8 mouse cellular contexts compared by ENCODE assay signal in genomic region chr19:5488878-5489571, GRCm38 (mm10). TPM values are rescaled to one million over a fixed set of nuclear protein-coding genes. Genes with fewer than 3 reads are reported as not detected.
DNase-seq lines count a peak whose midpoint lies in the region; ATAC-seq and TF ChIP-seq lines count a peak whose summit lies in the region.

No protein-coding gene starts in this region.

- peak; percentile 99 for DNase-seq in brain, adult 2 months (ENCODE audit: low read depth, low spot score)
- peak; percentile 99 for DNase-seq in kidney, postnatal 0 days (ENCODE audit: low spot score)
- peak; percentile 96 for DNase-seq in liver, embryonic 11.5 days (ENCODE audit: low spot score)
- DNase-seq in naive thymus-derived CD4-positive, alpha-beta T cell, adult 2 months (ENCODE audit: low read depth) = peak; percentile 96

- no peaks in the 10 kb centered on the region for H3K9me3 ChIP-seq in heart, embryonic 12.5 days (replicated peaks)
- H3K9me3 ChIP-seq in kidney, postnatal 0 days (replicated peaks; ENCODE audit: low read length) = no peaks in the 10 kb centered on the region
- no peaks in the 10 kb centered on the region for H3K9me3 ChIP-seq in liver, embryonic 11.5 days (ENCODE audit: control insufficient read depth, low read length)
- H3K9me3 ChIP-seq in stomach, embryonic 14.5 days (ENCODE audit: control insufficient read depth, low read depth, low read length) = no peaks in the 10 kb centered on the region

- H3K27ac ChIP-seq in heart, embryonic 12.5 days (ENCODE audit: poor library complexity, severe bottlenecking) = peak overlapping the region; percentile 100
- H3K27ac ChIP-seq in kidney, postnatal 0 days = peak overlapping the region; percentile 99
- peak overlapping the region; percentile 100 for H3K27ac ChIP-seq in liver, embryonic 11.5 days (ENCODE audit: low read depth, low read length)
- H3K27ac ChIP-seq in stomach, embryonic 14.5 days (ENCODE audit: low read length) = peak overlapping the region; percentile 99

- H3K36me3 ChIP-seq in C2C12 (ENCODE audit: control insufficient read depth, insufficient read depth) = peaks cover 43% of the 10 kb centered on the region
- peaks cover 45% of the 10 kb centered on the region for H3K36me3 ChIP-seq in heart, embryonic 12.5 days
- peaks cover 27% of the 10 kb centered on the region for H3K36me3 ChIP-seq in kidney, postnatal 0 days (ENCODE audit: insufficient read depth, low read length)
- H3K36me3 ChIP-seq in liver, embryonic 11.5 days (ENCODE audit: control insufficient read depth, insufficient read depth, low read length) = peaks cover 33% of the 10 kb centered on the region
- H3K36me3 ChIP-seq in stomach, embryonic 14.5 days (ENCODE audit: control insufficient read depth, insufficient read depth, low read length) = peaks cover 32% of the 10 kb centered on the region

- H3ac ChIP-seq in C2C12 (ENCODE audit: control insufficient read depth, insufficient read length, low read depth) = peak overlapping the region; percentile 67

- H3K79me2 ChIP-seq in C2C12 (ENCODE audit: control insufficient read depth, insufficient read depth) = peaks cover 57% of the 10 kb centered on the region

- peak overlapping the region; percentile 67 for H3K9ac ChIP-seq in heart, embryonic 12.5 days
- peak overlapping the region; percentile 49 for H3K9ac ChIP-seq in kidney, postnatal 0 days (ENCODE audit: low read depth, low read length)
- peak overlapping the region; percentile 74 for H3K9ac ChIP-seq in liver, embryonic 11.5 days (ENCODE audit: low read depth, low read length)
- peak overlapping the region; percentile 38; the same call in 1 of the 2 replicates for H3K9ac ChIP-seq in stomach, embryonic 14.5 days (replicated peaks; ENCODE audit: low read depth, low read length)

- ATAC-seq in erythroid progenitor cell, adult 5-6 weeks (replicated peaks; ENCODE audit: low FRiP score, poor library complexity, severe bottlenecking) = peak; percentile 67
- peak; percentile 88 for ATAC-seq in heart, embryonic 12.5 days (ENCODE audit: insufficient number of reproducible peaks, low FRiP score)
- ATAC-seq in kidney, postnatal 0 days (replicated peaks; ENCODE audit: low FRiP score, low read depth) = peak; percentile 77
- peak; percentile 80 for ATAC-seq in liver, embryonic 11.5 days (replicated peaks; ENCODE audit: low FRiP score)
- ATAC-seq in stomach, embryonic 14.5 days (ENCODE audit: insufficient number of reproducible peaks, insufficient read depth, low FRiP score, low read depth) = peak; percentile 87

- H3K79me3 ChIP-seq in C2C12 (ENCODE audit: low read depth) = peaks cover 35% of the 10 kb centered on the region

- peak overlapping the region; percentile 84 for H3K4me2 ChIP-seq in heart, embryonic 12.5 days
- peak overlapping the region; percentile 72 for H3K4me2 ChIP-seq in kidney, postnatal 0 days (ENCODE audit: low read length)
- peak overlapping the region; percentile 99 for H3K4me2 ChIP-seq in liver, embryonic 11.5 days
- H3K4me2 ChIP-seq in stomach, embryonic 14.5 days (replicated peaks; ENCODE audit: low read depth, low read length) = peak overlapping the region; percentile 51

- no peak for TF ChIP-seq CTCF in C2C12 (IDR thresholded peaks at IDR 0.05; ENCODE audit: control insufficient read depth, insufficient read depth, insufficient read length)
- peak; percentile 55 for TF ChIP-seq CTCF in kidney, postnatal 0 days (IDR thresholded peaks at IDR 0.05; ENCODE audit: low read depth)

- H3K27me3 ChIP-seq in C2C12 (ENCODE audit: control insufficient read depth, insufficient read depth, insufficient read length) = no peaks in the 10 kb centered on the region
- H3K27me3 ChIP-seq in heart, embryonic 12.5 days (replicated peaks) = no peaks in the 10 kb centered on the region
- no peaks in the 10 kb centered on the region for H3K27me3 ChIP-seq in kidney, postnatal 0 days (ENCODE audit: insufficient read depth, low read length)
- no peaks in the 10 kb centered on the region for H3K27me3 ChIP-seq in liver, embryonic 11.5 days (replicated peaks; ENCODE audit: control insufficient read depth, insufficient read depth, low read length)
- no peaks in the 10 kb centered on the region for H3K27me3 ChIP-seq in stomach, embryonic 14.5 days (ENCODE audit: control insufficient read depth, insufficient read depth, low read length)

- peak overlapping the region; percentile 27 for H3K4me3 ChIP-seq in C2C12 (ENCODE audit: insufficient read depth, poor library complexity, severe bottlenecking)
- peak overlapping the region; percentile 50 for H3K4me3 ChIP-seq in heart, embryonic 12.5 days
- peak overlapping the region; percentile 48 for H3K4me3 ChIP-seq in kidney, postnatal 0 days (replicated peaks; ENCODE audit: low read depth, low read length)
- peak overlapping the region; percentile 62 for H3K4me3 ChIP-seq in liver, embryonic 11.5 days (ENCODE audit: low read depth, low read length)
- peak overlapping the region; percentile 47 for H3K4me3 ChIP-seq in stomach, embryonic 14.5 days (ENCODE audit: low read depth, low read length)

- H3K4me1 ChIP-seq in heart, embryonic 12.5 days (replicated peaks) = peaks cover 35% of the 10 kb centered on the region
- peaks cover 4% of the 10 kb centered on the region for H3K4me1 ChIP-seq in kidney, postnatal 0 days (replicated peaks; ENCODE audit: insufficient read depth, low read length)
- H3K4me1 ChIP-seq in liver, embryonic 11.5 days (replicated peaks; ENCODE audit: control insufficient read depth, insufficient read depth, low read length) = peaks cover 25% of the 10 kb centered on the region
- peaks cover 20% of the 10 kb centered on the region for H3K4me1 ChIP-seq in stomach, embryonic 14.5 days (ENCODE audit: control insufficient read depth, insufficient read depth, low read length)

- under 1% methylated on average over 26 of the region's 26 CpGs for WGBS in heart, embryonic 12.5 days
- WGBS in kidney, postnatal 0 days = under 1% methylated on average over 26 of the region's 26 CpGs
- whole genome bisulfite sequencing in liver, embryonic 11.5 days = under 1% methylated on average over 26 of the region's 26 CpGs
- WGBS in stomach, embryonic 14.5 days = under 1% methylated on average over 26 of the region's 26 CpGs

TF ChIP-seq in C2C12, 6 proteins besides CTCF, POLR2A, EP300 and RAD21:
- TF ChIP-seq USF1 (IDR thresholded peaks at IDR 0.05; ENCODE audit: low read depth) = no peak
- peak; percentile 67 for TF ChIP-seq MYOD1 (IDR thresholded peaks at IDR 0.05; ENCODE audit: control insufficient read depth, insufficient read length, low read depth)

RNA-seq across cellular contexts. Expression of gene Mus81, which starts 0.8 kb away (rescaled TPM):
- polyA plus RNA-seq in C2C12 (2012; fragmentation: generic; extraction: Trizol) = 50.3 TPM
- total RNA-seq in erythroid progenitor cell, adult 5-6 weeks (2015; ENCODE audit: low replicate concordance) = 2.5 and 59.5 TPM in 2 replicates
- 6.5 and 11.2 TPM in 2 replicates for total RNA-seq in erythroid progenitor cell, adult 5-6 weeks (2017; ENCODE audit: low replicate concordance)
- polyA plus RNA-seq in heart, embryonic 12.5 days (2016; fragmentation: Nextera tagmentation; extraction: Ambion mirVana) = 33.2 and 37.6 TPM in 2 replicates
- polyA plus RNA-seq in kidney, postnatal 0 days (2015; fragmentation: Nextera tagmentation; extraction: Ambion mirVana) = 31.3 and 31.8 TPM in 2 replicates
- polyA plus RNA-seq in liver, embryonic 11.5 days (2014; fragmentation: Nextera tagmentation; extraction: Ambion mirVana) = 28.3 and 33.8 TPM in 2 replicates
- polyA plus RNA-seq in stomach, embryonic 14.5 days (2014; fragmentation: Nextera tagmentation; extraction: Ambion mirVana) = 41.2 and 46.6 TPM in 2 replicates

RNA-seq across cellular contexts. Expression of gene Cfl1, which starts 1.2 kb away (rescaled TPM):
- polyA plus RNA-seq in C2C12 (2012; fragmentation: generic; extraction: Trizol) = 2,315 TPM
- 720 and 762 TPM in 2 replicates for total RNA-seq in erythroid progenitor cell, adult 5-6 weeks (2015; ENCODE audit: low replicate concordance)
- total RNA-seq in erythroid progenitor cell, adult 5-6 weeks (2017; ENCODE audit: low replicate concordance) = 460 and 469 TPM in 2 replicates
- 1,913 and 1,997 TPM in 2 replicates for polyA plus RNA-seq in heart, embryonic 12.5 days (2016; fragmentation: Nextera tagmentation; extraction: Ambion mirVana)
- 2,170 and 2,281 TPM in 2 replicates for polyA plus RNA-seq in kidney, postnatal 0 days (2015; fragmentation: Nextera tagmentation; extraction: Ambion mirVana)
- polyA plus RNA-seq in liver, embryonic 11.5 days (2014; fragmentation: Nextera tagmentation; extraction: Ambion mirVana) = 2,498 and 2,516 TPM in 2 replicates
- polyA plus RNA-seq in stomach, embryonic 14.5 days (2014; fragmentation: Nextera tagmentation; extraction: Ambion mirVana) = 2,904 and 2,937 TPM in 2 replicates

RNA-seq across cellular contexts. Expression of gene 1700020D05Rik, which starts 14.6 kb away (rescaled TPM):
- 0.15 TPM for polyA plus RNA-seq in C2C12 (2012; fragmentation: generic; extraction: Trizol)
- total RNA-seq in erythroid progenitor cell, adult 5-6 weeks (2015; ENCODE audit: low replicate concordance) = 21.4 and 25.6 TPM in 2 replicates
- 13.8 and 18.7 TPM in 2 replicates for total RNA-seq in erythroid progenitor cell, adult 5-6 weeks (2017; ENCODE audit: low replicate concordance)
- 0.23 and 0.24 TPM in 2 replicates for polyA plus RNA-seq in heart, embryonic 12.5 days (2016; fragmentation: Nextera tagmentation; extraction: Ambion mirVana)
- 0.13 TPM in 1 of 2 replicates, not detected in the other for polyA plus RNA-seq in kidney, postnatal 0 days (2015; fragmentation: Nextera tagmentation; extraction: Ambion mirVana)
- not detected in 2 replicates for polyA plus RNA-seq in liver, embryonic 11.5 days (2014; fragmentation: Nextera tagmentation; extraction: Ambion mirVana)
- 0.25 and 0.42 TPM in 2 replicates for polyA plus RNA-seq in stomach, embryonic 14.5 days (2014; fragmentation: Nextera tagmentation; extraction: Ambion mirVana)

RNA-seq across cellular contexts. Expression of gene Efemp2, which starts 15.3 kb away (rescaled TPM):
- 177 TPM for polyA plus RNA-seq in C2C12 (2012; fragmentation: generic; extraction: Trizol)
- 5.0 TPM in 1 of 2 replicates, not detected in the other for total RNA-seq in erythroid progenitor cell, adult 5-6 weeks (2015; ENCODE audit: low replicate concordance)
- not detected in 2 replicates for total RNA-seq in erythroid progenitor cell, adult 5-6 weeks (2017; ENCODE audit: low replicate concordance)
- 70.3 and 70.6 TPM in 2 replicates for polyA plus RNA-seq in heart, embryonic 12.5 days (2016; fragmentation: Nextera tagmentation; extraction: Ambion mirVana)
- polyA plus RNA-seq in kidney, postnatal 0 days (2015; fragmentation: Nextera tagmentation; extraction: Ambion mirVana) = 126 and 140 TPM in 2 replicates
- 47.8 and 55.3 TPM in 2 replicates for polyA plus RNA-seq in liver, embryonic 11.5 days (2014; fragmentation: Nextera tagmentation; extraction: Ambion mirVana)
- polyA plus RNA-seq in stomach, embryonic 14.5 days (2014; fragmentation: Nextera tagmentation; extraction: Ambion mirVana) = 177 and 179 TPM in 2 replicates

RNA-seq across cellular contexts. Expression of gene Ctsw, which starts 20.7 kb away (rescaled TPM):
- 4.8 TPM for polyA plus RNA-seq in C2C12 (2012; fragmentation: generic; extraction: Trizol)
- total RNA-seq in erythroid progenitor cell, adult 5-6 weeks (2015; ENCODE audit: low replicate concordance) = 6.3 TPM in 1 of 2 replicates, not detected in the other
- not detected in 2 replicates for total RNA-seq in erythroid progenitor cell, adult 5-6 weeks (2017; ENCODE audit: low replicate concordance)
- polyA plus RNA-seq in heart, embryonic 12.5 days (2016; fragmentation: Nextera tagmentation; extraction: Ambion mirVana) = 1.3 and 1.7 TPM in 2 replicates
- polyA plus RNA-seq in kidney, postnatal 0 days (2015; fragmentation: Nextera tagmentation; extraction: Ambion mirVana) = 0.79 and 1.2 TPM in 2 replicates
- polyA plus RNA-seq in liver, embryonic 11.5 days (2014; fragmentation: Nextera tagmentation; extraction: Ambion mirVana) = 0.39 and 0.52 TPM in 2 replicates
- 1.5 and 2.3 TPM in 2 replicates for polyA plus RNA-seq in stomach, embryonic 14.5 days (2014; fragmentation: Nextera tagmentation; extraction: Ambion mirVana)

Comparison
In these comparisons a context has a peak if more than half of its experiments do, and no peak if none do; other contexts are left out.
1. Peak in every context shown above with its lines: DNase-seq, ATAC-seq, H3K4me3 ChIP-seq and H3K27ac ChIP-seq.